Mouse (Mus musculus) embryonic stem cell, embryonic (primary cell): ENCODE data around the gene Rad9a.

ENCODE experiments used
- CTCF ChIA-PET, 4 experiments: fragments of 300-600 bp in 2 of 4; fragments of 350-600 bp in 2 of 4; sonication (Branson Sonifier 250); formaldehyde crosslinking; loops; one replicate each; lab custom pipeline; 2022; ENCODE audit warnings: inconsistent platforms in 2 of 4; lab: Charles Lee
- POLR2A ChIA-PET, 4 experiments: fragments of 300-600 bp in 2 of 4; fragments of 350-600 bp in 2 of 4; sonication (Branson Sonifier 250); formaldehyde crosslinking; loops; one replicate each; lab custom pipeline; 2022; ENCODE audit warnings: antibody characterized with exemption in 4 of 4, inconsistent platforms in 1 of 4; lab: Charles Lee

The Rad9a gene

DNA sequence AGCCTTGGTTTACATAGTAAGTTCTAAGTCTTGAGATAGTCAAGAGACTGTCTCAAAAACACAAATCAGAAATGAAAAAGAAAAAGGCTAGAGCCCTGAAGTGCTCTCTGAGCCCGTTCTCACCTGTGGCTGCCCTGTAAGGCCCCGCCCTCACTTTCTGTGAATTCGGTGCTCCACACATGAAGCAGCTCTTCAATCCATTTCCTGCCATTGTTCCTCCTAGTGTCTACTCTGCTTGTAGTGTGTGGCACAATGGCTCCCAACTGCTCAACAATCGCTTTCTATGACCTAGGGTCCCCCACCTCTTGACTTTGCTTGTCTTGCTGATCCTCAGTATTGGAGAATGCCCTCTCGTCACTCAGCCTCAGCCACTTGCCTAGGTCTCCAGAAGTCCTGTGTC lies 26.0 kb upstream of the Rad9a start:
- ChIA-PET CTCF (interaction anchor here (0.5 to 4.8 kb wide), 40 partner anchors 9 to 281 kb away, joined by 3 to 84 read pairs (median 7); partner anchors contain the start of genes AC109138.7 (in 2 of the 4), Clcf1 (in 2 of the 4), Ppp1ca (in 2 of the 4) and Aip (in 1 of the 4)), POLR2A (interaction anchor here (0.9 to 5.2 kb wide), 24 partner anchors 8 to 208 kb away, joined by 3 to 32 read pairs (median 5); partner anchors contain the start of genes Rad9a (in 3 of the 4), Cdk2ap2 (in 1 of the 4), Gstp2 (in 1 of the 4) and Pitpnm1 (in 1 of the 4))

GRCm38 (mm10) chr19:4226779-4227178 lies 25.3 kb upstream of the Rad9a start:
- ChIA-PET CTCF (interaction anchor here in 3 of 4 experiments (0.6 to 4.8 kb wide), 13 partner anchors 9 to 181 kb away, joined by 3 to 84 read pairs (median 8); partner anchors contain the start of genes AC109138.7 (in 1 of the 3), Ankrd13d (in 1 of the 3), Clcf1 (in 1 of the 3) and Gstp2 (in 1 of the 3)), POLR2A (interaction anchor here in 2 of 4 experiments (0.9 to 4.4 kb wide), 9 partner anchors 9 to 180 kb away, joined by 3 to 28 read pairs (median 4); partner anchors contain the start of genes Gstp2 (in 1 of the 2), Pitpnm1 (in 1 of the 2), Ppp1ca (in 1 of the 2) and Rad9a (in 1 of the 2))

- ChIA-PET CTCF (interaction anchor here in 2 of 4 experiments (1.0 to 1.4 kb wide), 4 partner anchors 9 to 125 kb away, joined by 3 read pairs; partner anchors contain the start of gene Cdk2ap2 (in 1 of the 2)), POLR2A (interaction anchor here in 2 of 4 experiments (1.0 to 2.4 kb wide), 4 partner anchors 9 to 21 kb away, joined by 3 to 6 read pairs (median 4); partner anchors contain the start of genes Pold4 (in 1 of the 2) and Rad9a (in 1 of the 2))
These were observed 20.7 kb upstream of the Rad9a start for GRCm38 (mm10) chr19:4222165-4222564.

- POLR2A ChIA-PET = interaction anchor here in 3 of 4 experiments (0.5 to 2.4 kb wide), 5 partner anchors 9 to 183 kb away, joined by 3 to 6 read pairs (median 4); partner anchors contain the start of genes Gstp1 (in 1 of the 3) and Pold4 (in 1 of the 3)
- CTCF ChIA-PET = interaction anchor here in 3 of 4 experiments (0.9 to 5.5 kb wide), 3 partner anchors 8 to 14 kb away, joined by 3 to 33 read pairs (median 3); no protein-coding TSS in a partner anchor
These were observed 19.7 kb upstream of the Rad9a start for GRCm38 (mm10) chr19:4220957-4221743.

DNA sequence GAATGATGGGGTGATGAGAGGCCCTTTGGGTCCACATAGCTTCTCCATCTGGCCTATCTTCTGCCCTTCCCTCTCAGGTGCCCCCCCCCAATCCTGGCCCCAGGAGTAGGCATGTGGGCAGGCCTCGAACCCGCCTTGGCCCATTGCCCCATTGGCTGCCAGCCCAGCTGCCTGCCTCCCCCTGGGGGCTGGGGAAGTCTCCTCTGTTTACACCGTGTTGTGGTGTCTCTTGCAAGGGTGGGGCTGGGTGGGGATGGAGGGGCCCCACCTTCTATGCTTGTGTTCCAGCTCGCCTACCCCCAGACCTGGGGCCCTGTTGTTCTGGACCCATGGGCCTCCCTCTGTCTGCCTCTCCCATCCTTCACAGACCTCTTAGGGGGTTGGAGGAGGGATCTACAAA lies 19.0 kb upstream of the Rad9a start:
- CTCF ChIA-PET = interaction anchor here in 2 of 4 experiments (1.1 to 5.5 kb wide), 3 partner anchors 8 to 14 kb away, joined by 3 to 33 read pairs (median 4); no protein-coding TSS in a partner anchor
- POLR2A ChIA-PET = interaction anchor here (0.5 to 2.4 kb wide), 11 partner anchors 8 to 173 kb away, joined by 3 to 6 read pairs (median 4); partner anchors contain the start of gene Pold4 (in 1 of the 4)

- ChIA-PET CTCF (interaction anchor here in 2 of 4 experiments (1.1 to 5.5 kb wide), 4 partner anchors 9 to 14 kb away, joined by 3 to 33 read pairs (median 14); no protein-coding TSS in a partner anchor), POLR2A (interaction anchor here (0.6 to 5.2 kb wide), 12 partner anchors 8 to 172 kb away, joined by 3 to 27 read pairs (median 4); partner anchors contain the start of genes Pold4 (in 1 of the 4) and Rad9a (in 1 of the 4))
These were observed 18.5 kb upstream of the Rad9a start for GRCm38 (mm10) chr19:4219943-4220342.

- CTCF ChIA-PET = interaction anchor here in 3 of 4 experiments (1.7 to 6.4 kb wide), 5 partner anchors 9 to 167 kb away, joined by 4 to 40 read pairs (median 24); no protein-coding TSS in a partner anchor
- POLR2A ChIA-PET = interaction anchor here in 3 of 4 experiments (0.9 to 5.2 kb wide), 8 partner anchors 9 to 81 kb away, joined by 3 to 27 read pairs (median 4); partner anchors contain the start of genes Pold4 (in 1 of the 3) and Rad9a (in 1 of the 3)
These were observed 17.3 kb upstream of the Rad9a start for GRCm38 (mm10) chr19:4218784-4219183.

- ChIA-PET POLR2A (interaction anchor here in 3 of 4 experiments (0.6 to 5.2 kb wide), 14 partner anchors 10 to 172 kb away, joined by 3 to 27 read pairs (median 4); partner anchors contain the start of genes Pold4 (in 1 of the 3), Rad9a (in 1 of the 3) and Ssh3 (in 1 of the 3)), CTCF (interaction anchor here (0.6 to 6.4 kb wide), 7 partner anchors 10 to 337 kb away, joined by 4 to 40 read pairs (median 6); no protein-coding TSS in a partner anchor)
These were observed 16.8 kb upstream of the Rad9a start for GRCm38 (mm10) chr19:4218293-4218692.

DNA sequence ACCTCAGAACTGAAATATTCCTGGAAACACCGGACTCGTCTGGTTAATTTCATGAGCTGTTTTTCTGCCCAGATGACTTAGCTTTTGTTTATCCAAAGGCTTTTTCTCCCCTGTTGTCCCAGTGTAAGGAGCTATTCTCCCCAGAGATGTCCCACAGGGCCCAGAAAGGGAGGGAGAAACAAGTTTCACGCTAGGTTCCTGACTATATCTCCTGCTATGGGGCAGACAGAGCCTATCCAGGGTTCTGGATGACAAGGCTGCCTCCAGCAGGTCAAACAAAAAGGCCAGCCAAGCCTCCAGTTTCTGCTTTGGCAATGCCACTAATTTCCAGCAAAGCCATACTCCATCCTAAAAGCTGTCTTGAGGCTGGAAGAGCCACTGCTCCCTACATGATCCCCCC lies 16.4 kb upstream of the Rad9a start:
- POLR2A ChIA-PET = interaction anchor here in 3 of 4 experiments (0.6 to 9.1 kb wide), 19 partner anchors 9 to 171 kb away, joined by 3 to 54 read pairs (median 4); partner anchors contain the start of genes Pold4 (in 2 of the 3), Rad9a (in 2 of the 3) and Ssh3 (in 1 of the 3)
- CTCF ChIA-PET = interaction anchor here (0.6 to 6.4 kb wide), 12 partner anchors 10 to 337 kb away, joined by 3 to 40 read pairs (median 4); no protein-coding TSS in a partner anchor

- ChIA-PET POLR2A (interaction anchor here in 3 of 4 experiments (0.6 to 9.1 kb wide), 16 partner anchors 10 to 185 kb away, joined by 3 to 54 read pairs (median 4); partner anchors contain the start of genes Pold4 (in 2 of the 3), Rad9a (in 2 of the 3) and Aip (in 1 of the 3)), CTCF (interaction anchor here (0.6 to 6.4 kb wide), 13 partner anchors 10 to 165 kb away, joined by 3 to 40 read pairs (median 4); partner anchors contain the start of gene Ankrd13d (in 1 of the 4))
These were observed 15.7 kb upstream of the Rad9a start for GRCm38 (mm10) chr19:4217140-4217539.

DNA sequence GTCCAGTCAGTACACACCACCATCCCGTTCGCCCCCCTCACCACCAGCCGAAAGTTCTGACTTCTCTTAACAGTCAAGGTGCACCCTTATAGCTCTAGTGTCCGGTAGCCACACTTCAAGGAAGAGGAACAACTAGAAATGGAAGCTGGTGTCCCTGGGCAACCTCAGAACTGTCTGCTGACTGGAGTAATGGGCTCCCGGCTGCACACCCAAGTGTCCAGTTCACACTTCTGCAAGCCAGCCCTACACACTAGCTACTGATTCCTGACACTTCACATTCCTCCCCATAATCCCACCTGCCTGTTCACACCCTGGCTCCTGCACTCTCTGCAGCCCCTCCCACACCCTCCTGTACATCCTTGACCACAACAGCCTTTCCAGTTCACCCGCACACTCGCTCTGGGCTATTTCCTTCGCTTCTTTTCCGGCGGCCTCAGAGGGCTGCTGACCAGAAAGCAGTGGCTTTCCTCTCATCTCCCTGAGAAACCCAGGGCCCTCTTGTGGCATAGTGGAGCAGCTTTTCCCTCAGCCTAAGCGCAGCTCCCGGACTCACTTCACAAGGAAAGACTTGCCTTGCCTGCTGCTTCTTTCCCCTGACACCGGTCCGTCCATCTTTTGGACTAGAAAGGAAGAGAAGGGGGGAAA lies 14.7 kb upstream of the Rad9a start:
- POLR2A ChIA-PET = interaction anchor here in 3 of 4 experiments (0.6 to 9.1 kb wide), 25 partner anchors 9 to 181 kb away, joined by 3 to 54 read pairs (median 4); partner anchors contain the start of genes Pold4 (in 2 of the 3), Rad9a (in 2 of the 3), Aip (in 1 of the 3) and Cdk2ap2 (in 1 of the 3)
- CTCF ChIA-PET = interaction anchor here (0.5 to 6.4 kb wide), 15 partner anchors 9 to 134 kb away, joined by 3 to 40 read pairs (median 4); partner anchors contain the start of genes Aip (in 1 of the 4) and Ankrd13d (in 1 of the 4)

DNA sequence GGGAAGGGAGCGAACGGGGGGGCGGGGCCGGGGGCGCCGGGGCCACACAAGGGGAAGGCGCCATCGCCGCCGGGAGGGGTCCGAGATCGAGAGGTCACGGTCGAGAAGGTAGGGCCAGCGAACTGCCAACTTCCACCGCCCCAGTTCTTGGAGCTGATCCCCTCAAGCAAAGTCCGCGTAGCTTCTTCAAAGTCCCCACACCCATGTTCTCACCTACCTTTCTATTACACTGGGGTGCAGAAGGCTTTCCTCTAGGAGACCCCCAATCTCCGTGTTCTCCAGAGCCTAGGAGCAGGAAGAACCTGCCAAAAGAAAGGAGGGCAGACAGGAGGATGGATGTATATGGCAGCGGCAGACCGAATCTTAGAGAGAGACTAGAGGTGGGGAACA lies 14.0 kb upstream of the Rad9a start:
- POLR2A ChIA-PET = interaction anchor here in 3 of 4 experiments (0.6 to 9.1 kb wide), 24 partner anchors 9 to 203 kb away, joined by 3 to 54 read pairs (median 4); partner anchors contain the start of genes Rad9a (in 3 of the 3), Pold4 (in 2 of the 3), Cdk2ap2 (in 1 of the 3) and Ndufv1 (in 1 of the 3)
- CTCF ChIA-PET = interaction anchor here (0.8 to 6.4 kb wide), 9 partner anchors 8 to 117 kb away, joined by 3 to 40 read pairs (median 4); partner anchors contain the start of gene Aip (in 1 of the 4)

GRCm38 (mm10) chr19:4214771-4215450 lies 13.4 kb upstream of the Rad9a start:
- POLR2A ChIA-PET = interaction anchor here (0.6 to 9.1 kb wide), 29 partner anchors 10 to 1445 kb away, joined by 3 to 54 read pairs (median 4); partner anchors contain the start of genes Rad9a (in 4 of the 4), Cdk2ap2 (in 2 of the 4), Ankrd13d (in 1 of the 4) and Ndufs8 (in 1 of the 4)
- CTCF ChIA-PET = interaction anchor here (0.6 to 6.4 kb wide), 14 partner anchors 9 to 1066 kb away, joined by 3 to 40 read pairs (median 4); partner anchors contain the start of genes Aip (in 1 of the 4) and Cdk2ap2 (in 1 of the 4)

DNA sequence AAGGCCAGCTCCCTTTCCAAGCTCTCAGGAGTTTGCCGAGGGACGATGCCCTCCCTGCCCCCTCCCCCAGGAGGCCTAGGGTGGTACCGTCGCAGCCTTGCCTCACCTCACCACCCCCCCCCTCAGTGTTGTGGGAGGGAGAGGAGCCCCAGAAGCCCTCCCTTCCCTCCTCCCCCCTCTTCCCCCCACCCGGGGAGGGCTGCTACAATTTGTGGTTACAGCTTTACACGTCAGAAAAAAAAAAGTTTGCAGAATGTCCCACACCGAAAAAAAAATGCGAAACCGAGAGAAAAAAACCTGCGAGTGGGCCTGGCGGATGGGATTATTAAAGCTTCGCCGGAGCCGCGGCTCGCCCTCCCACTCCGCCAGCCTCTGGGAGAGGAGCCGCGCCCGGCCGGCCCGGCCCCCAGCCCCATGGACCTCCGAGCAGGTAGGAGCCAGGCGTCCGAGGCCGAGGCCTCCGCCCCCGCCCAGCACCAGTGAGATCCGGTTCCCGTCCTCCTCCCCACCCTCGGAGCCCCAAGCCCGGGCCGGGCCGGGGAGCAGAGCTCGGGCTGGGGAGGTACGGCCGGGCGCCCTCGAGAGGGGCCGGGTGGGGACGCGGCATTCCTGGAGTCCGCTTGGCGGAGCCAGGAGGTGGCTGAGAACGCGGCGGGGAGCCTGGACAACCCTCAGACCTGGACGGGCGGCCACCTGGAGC lies 12.8 kb upstream of the Rad9a start, which contains the start of the genes Clcf1 and AC109138.7:
Clcf1 (plus strand) TSS at position 168 of the 700 bp plus-strand sequence.
AC109138.7 (plus strand) TSS at position 287 of the 700 bp plus-strand sequence.
- POLR2A ChIA-PET = interaction anchor here (0.6 to 9.1 kb wide), 40 partner anchors 10 to 1445 kb away, joined by 3 to 54 read pairs (median 4); partner anchors contain the start of genes Rad9a (in 4 of the 4), Ankrd13d (in 2 of the 4), Cdk2ap2 (in 2 of the 4) and Acy3 (in 1 of the 4)

More for the DNA sequence above, 12.8 kb upstream of the Rad9a start, which contains the start of the genes Clcf1 and AC109138.7:
- CTCF ChIA-PET = interaction anchor here (0.6 to 6.4 kb wide), 22 partner anchors 8 to 1067 kb away, joined by 3 to 40 read pairs (median 3); partner anchors contain the start of genes Cdk2ap2 (in 1 of the 4), Pold4 (in 1 of the 4) and Rad9a (in 1 of the 4)
